Mouse (Mus musculus) left cerebral cortex, adult 9 months (tissue): ENCODE results near the gene Dapk3.
A peak's percentile ranks its signal among the peaks of the same experiment; 100 is the strongest.
"Not testable (repeated sequence)": the region's sequence is repeated elsewhere in the genome, so short reads cannot be mapped to it uniquely, and the experiment has no call there.

ENCODE experiments used
- DNase-seq, 2 experiments: peaks; one replicate each; pipeline ENCODE4 v3.0.0; 2022; ENCODE audit warnings: low spot score in 2 of 2

The Dapk3 gene

GRCm38 (mm10) chr10:81177958-81178712 is 4.7 kb upstream of the Dapk3 start:
- no peak for DNase-seq

GRCm38 (mm10) chr10:81178927-81179326 is 3.9 kb upstream of the Dapk3 start:
- DNase-seq, result no peak

DNA sequence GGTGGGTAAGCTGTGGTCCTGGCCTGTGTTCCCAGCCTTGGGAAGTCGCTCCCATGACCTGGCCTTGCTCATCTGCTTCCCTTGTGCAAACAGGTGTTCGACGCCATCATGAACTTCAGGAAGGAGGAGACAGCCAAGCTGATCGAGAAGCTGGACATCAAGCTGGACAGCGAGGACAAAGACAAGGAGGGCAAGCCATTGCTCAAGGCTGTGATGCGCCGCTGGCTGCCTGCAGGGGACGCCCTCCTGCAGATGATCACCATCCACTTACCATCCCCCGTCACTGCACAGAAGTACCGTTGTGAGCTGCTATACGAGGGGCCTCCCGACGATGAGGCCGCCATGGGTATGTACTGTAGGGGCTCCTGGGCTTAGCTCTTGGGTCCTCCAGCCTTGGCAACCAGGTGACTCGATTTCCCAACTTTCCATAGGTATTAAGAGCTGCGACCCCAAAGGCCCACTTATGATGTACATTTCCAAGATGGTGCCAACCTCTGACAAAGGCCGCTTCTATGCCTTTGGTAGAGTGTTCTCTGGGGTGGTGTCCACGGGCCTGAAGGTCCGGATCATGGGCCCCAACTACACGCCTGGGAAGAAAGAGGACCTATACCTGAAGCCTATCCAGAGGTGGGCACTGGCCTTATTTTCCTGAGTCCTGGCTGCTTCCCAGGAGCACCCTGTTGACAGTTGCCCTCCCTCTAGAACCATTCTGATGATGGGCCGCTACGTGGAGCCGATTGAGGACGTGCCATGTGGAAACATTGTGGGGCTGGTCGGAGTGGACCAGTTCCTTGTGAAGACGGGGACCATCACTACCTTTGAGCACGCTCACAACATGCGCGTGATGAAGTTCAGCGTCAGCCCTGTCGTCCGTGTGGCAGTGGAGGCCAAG is 3.1 kb upstream of the Dapk3 start:
- no peak for DNase-seq

DNA sequence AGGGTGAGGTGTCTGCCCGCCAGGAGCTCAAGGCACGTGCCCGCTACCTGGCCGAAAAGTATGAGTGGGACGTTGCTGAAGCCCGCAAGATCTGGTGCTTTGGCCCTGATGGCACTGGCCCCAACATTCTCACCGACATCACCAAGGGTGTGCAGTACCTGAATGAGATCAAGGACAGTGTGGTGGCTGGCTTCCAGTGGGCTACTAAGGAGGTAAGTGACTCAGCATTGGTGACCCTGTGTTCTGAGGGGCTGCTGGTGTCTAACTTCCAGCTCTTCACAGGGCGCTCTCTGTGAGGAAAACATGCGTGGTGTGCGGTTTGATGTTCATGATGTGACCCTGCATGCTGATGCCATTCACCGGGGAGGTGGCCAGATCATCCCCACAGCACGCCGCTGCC is 1.9 kb upstream of the Dapk3 start:
- no peak for DNase-seq

DNA sequence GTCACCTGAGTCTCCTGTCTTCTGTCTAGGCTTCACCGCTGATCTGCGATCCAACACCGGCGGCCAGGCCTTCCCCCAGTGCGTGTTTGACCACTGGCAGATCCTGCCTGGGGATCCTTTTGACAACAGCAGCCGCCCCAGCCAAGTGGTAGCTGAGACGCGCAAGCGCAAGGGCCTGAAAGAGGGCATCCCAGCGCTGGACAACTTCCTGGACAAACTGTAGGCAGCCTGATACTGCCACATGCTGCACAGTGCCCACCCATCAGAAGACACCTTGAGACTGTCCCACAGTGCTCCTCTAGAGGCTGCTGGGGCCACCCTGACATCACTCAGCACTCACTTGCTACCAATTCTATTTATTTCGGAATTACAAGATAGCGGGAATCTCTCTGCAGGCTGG is 945 bp upstream of the Dapk3 start:
- DNase-seq, result not testable (repeated sequence)

- DNase-seq, result no peak
Measured at GRCm38 (mm10) chr10:81183805-81184204, 1.0 kb downstream of the Dapk3 start, which contains the start of gene 4930442H23Rik. Gene 4930442H23Rik (minus strand): TSS chr10:81183849.

GRCm38 (mm10) chr10:81184765-81185164 is 2.0 kb downstream of the Dapk3 start:
- DNase-seq, result no peak

DNA sequence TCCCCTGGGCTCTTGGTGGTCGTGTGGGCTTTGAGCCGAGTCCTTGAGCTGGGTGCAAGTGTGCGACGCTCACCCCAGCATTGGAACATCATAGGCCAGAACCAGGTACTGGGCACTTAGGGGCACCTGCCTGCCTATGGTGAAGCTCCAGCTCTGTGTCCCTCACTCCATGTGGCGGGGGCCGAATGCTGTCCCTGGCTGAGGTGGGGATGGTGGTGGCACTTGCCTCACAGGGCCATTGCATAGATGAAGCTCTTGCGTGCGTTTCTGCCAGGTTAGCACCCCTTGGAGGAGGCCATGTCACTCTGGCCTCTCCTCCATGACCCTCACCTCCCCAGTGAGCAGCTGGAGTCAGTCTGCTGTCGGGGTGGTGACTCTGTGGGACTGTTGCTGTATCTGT is 4.4 kb downstream of the Dapk3 start:
- no peak for DNase-seq

DNA sequence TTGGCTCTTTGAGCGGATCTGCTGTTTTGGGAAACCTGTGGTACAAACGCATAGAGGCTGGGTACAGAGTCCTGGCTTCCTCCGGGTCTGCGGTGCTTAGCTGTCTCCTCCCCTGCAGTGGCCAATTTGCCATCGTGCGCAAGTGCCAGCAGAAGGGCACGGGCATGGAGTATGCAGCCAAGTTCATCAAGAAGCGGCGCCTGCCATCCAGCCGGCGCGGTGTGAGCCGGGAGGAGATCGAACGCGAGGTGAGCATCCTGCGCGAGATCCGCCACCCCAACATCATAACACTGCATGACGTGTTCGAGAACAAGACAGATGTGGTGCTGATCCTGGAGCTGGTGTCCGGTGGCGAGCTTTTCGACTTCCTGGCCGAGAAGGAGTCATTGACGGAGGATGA is 7.0 kb downstream of the Dapk3 start:
- DNase-seq, result no peak

GRCm38 (mm10) chr10:81190236-81190911 is 7.6 kb downstream of the Dapk3 start:
- no peak for DNase-seq

- no peak for DNase-seq
Measured at GRCm38 (mm10) chr10:81190912-81191321, 8.1 kb downstream of the Dapk3 start.

GRCm38 (mm10) chr10:81191342-81191982 is 8.7 kb downstream of the Dapk3 start:
- no peak for DNase-seq

DNA sequence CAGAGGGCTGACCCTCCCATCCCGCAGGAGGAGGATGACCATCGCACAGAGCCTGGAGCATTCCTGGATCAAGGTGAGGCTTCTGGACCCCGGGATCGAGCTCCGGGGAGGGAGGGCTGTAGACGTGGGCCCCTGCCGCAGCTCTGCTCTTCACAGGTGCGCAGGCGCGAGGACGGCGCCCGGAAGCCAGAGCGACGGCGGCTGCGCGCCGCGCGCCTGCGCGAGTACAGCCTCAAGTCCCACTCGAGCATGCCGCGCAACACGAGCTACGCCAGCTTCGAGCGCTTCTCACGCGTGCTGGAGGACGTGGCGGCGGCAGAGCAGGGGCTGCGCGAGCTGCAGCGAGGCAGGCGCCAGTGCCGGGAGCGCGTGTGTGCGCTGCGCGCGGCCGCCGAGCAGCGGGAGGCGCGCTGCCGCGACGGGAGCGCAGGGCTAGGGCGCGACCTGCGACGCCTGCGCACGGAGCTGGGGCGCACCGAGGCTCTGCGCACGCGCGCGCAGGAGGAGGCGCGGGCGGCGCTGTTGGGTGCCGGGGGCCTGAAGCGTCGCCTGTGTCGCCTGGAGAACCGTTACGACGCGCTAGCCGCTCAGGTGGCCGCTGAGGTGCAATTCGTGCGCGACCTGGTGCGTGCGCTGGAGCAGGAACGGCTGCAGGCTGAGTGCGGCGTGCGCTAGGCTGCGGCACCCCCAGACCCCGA is 9.6 kb downstream of the Dapk3 start:
- peak; percentile 84 to 89 for DNase-seq

DNA sequence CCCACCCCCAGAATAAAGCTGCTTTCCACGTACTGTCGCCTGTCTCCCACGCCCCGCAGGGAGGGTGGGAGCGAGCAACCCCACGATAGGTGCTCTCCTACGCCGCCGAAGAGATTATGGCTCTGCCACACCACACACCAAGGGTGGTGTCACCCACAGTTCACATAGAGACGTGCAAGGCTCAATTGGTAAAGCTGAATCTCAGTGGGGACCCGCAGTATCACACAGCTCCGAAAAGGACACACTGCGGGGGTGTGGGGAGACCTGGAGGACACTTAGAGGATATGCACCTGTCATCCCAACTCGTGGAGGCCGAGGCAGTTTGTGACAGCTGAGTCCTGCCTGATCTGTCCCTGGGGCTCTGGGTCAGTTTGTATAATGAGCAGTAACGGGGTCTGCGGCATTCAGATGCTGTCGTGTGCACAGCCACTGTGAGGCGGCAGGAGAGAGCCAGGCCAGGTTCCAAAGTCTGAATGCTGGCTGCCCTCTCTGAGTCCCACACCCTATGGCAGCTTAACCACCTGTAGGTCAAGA is 10.2 kb downstream of the Dapk3 start:
- no peak for DNase-seq

GRCm38 (mm10) chr10:81193991-81194774 is 11.4 kb downstream of the Dapk3 start:
- DNase-seq, result no peak

- no peak for DNase-seq
Measured at GRCm38 (mm10) chr10:81195300-81195699, 12.5 kb downstream of the Dapk3 start.

GRCm38 (mm10) chr10:81196470-81197065 is 13.8 kb downstream of the Dapk3 start:
- DNase-seq, result no peak

DNA sequence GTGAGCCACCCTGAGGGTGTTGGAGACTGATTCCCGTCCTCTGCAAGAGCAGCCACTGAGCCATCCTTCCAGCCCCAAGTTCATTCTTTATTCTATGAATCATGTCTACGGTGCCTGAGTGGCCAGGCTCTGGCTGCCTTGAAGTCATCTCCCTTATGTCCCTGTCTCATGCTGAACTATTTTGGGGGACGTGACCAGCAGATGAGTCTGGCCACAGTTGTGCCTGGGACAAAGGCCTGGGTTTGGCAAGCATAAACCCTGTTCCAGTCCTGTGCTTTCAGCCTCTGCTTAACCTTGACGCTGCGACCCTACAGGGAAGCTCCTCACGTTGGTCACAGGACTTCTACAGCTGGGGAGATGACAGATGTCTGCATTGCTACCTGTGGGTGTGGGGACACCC is 14.5 kb downstream of the Dapk3 start:
- DNase-seq, result no peak

- DNase-seq, result peak in 1 of 2 experiments; percentile 84
Measured at GRCm38 (mm10) chr10:81198230-81198629, 15.4 kb downstream of the Dapk3 start.

DNA sequence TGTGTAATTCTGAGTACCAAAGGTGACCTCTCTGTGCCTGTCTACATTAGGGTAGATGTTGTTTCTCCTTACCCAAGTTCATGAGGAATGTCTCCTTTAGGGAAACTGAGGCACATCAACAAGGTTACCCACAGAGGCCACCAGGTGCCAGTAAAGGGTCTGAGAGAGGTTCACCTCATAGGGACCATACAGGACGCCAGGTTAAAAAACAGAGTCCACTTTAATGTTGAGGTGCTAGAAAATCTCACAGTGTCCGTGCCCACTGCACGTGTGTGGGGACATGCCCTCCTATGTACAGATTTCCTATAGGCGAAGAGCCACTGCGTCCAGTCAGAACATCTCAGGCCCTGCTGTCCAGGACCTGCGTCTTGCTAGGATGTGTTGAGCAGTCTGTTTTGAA is 16.2 kb downstream of the Dapk3 start:
- no peak for DNase-seq
